Mouse (Mus musculus): Measurements from ENCODE around the gene Gm1043. TPM values are rescaled to one million over a fixed set of nuclear protein-coding genes. Genes with fewer than 3 reads are reported as not detected.

Gene Gm1043
- polyA plus RNA-seq, 1 experiment from 2014 or later: 1.8 TPM

DNA sequence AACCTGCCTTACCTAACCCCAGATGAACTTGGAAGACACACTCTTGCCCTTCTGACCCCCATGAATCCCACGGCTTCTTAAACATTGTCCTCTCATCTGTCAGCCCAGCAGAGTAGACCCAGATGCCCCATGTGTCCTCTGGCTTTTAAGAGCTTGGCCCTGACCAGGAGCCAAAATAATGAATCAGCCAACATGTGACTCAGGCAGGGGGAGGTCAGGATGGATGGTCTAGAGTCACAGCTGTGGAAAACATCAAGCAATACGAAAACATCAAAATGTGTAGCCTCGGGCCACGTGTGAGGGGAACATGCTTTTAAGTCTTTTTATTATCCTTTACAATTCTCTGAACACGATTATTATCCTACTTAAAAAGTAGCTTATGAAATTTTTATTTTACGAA is 178.6 kb downstream of the Gm1043 start:
- ATAC-seq: no peak
- no peaks in the 10 kb centered on the region for H3K27me3 ChIP-seq (replicated peaks; ENCODE audit: control insufficient read depth, insufficient read depth, low read length)
- H3K36me3 ChIP-seq (ENCODE audit: control insufficient read depth, insufficient read depth, low read length): peaks cover 22% of the 10 kb centered on the region
- H3K4me1 ChIP-seq (ENCODE audit: control insufficient read depth, insufficient read depth, low read depth, low read length): peaks cover 13% of the 10 kb centered on the region
- no peak overlapping the region for H3K9ac ChIP-seq (ENCODE audit: low read depth, low read length)
- no peak overlapping the region for H3K4me3 ChIP-seq (ENCODE audit: low read length)
- H3K27ac ChIP-seq (ENCODE audit: low read depth, low read length): no peak overlapping the region
- WGBS: 63% methylated on average over 6 of the region's 6 CpGs
- H3K9me3 ChIP-seq (ENCODE audit: control insufficient read depth, low read length): no peaks in the 10 kb centered on the region
- no peak overlapping the region for H3K4me2 ChIP-seq (ENCODE audit: low read length)

Other genes with a start within 250 kb of the Gm1043 start
- gene Ppp2r2c, start 216.9 kb upstream of the Gm1043 start, polyA plus RNA-seq (2015; fragmentation: Nextera tagmentation; extraction: Ambion mirVana): 52.4 and 58.2 TPM in 2 replicates
- gene Wfs1, start 96.2 kb upstream of the Gm1043 start, polyA plus RNA-seq (2015; fragmentation: Nextera tagmentation; extraction: Ambion mirVana): 11.0 and 12.3 TPM in 2 replicates
- gene Crmp1, start 156.6 kb downstream of the Gm1043 start, polyA plus RNA-seq (2015; fragmentation: Nextera tagmentation; extraction: Ambion mirVana): 851 and 939 TPM in 2 replicates

All from hindbrain, embryonic 16.5 days (tissue).